Mouse (Mus musculus) midbrain, embryonic 11.5 days (tissue): ENCODE results near the gene Sufu. TPM values are rescaled to one million over a fixed set of nuclear protein-coding genes. Genes with fewer than 3 reads are reported as not detected.
A peak's percentile ranks its signal among the peaks of the same experiment; 100 is the strongest.

Experiments used
- ATAC-seq: fragments of 200-750 bp; cut with Nextera tagmentation; 2 replicates; pipeline ENCODE4 v1.8.0; 2017; ENCODE audit warnings: moderate TSS enrichment, moderate library complexity; ENCODE audit not compliant: low FRiP score
- DNase-seq: peaks from one replicate; pipeline ENCODE4 v3.0.0; 2015; ENCODE audit warnings: low spot score; ENCODE audit errors: missing footprints
- H3K27ac ChIP-seq: fragments of 300-500 bp; sonication (generic); 2 replicates; pipeline ENCODE4 v1.5.1; 2014; ENCODE audit warnings: low read depth, low read length
- H3K27me3 ChIP-seq: fragments of 300-500 bp; sonication (generic); 2 replicates; pipeline ENCODE4 v1.6.1; 2014; ENCODE audit warnings: mild to moderate bottlenecking, low read length, moderate library complexity, mixed read lengths; ENCODE audit not compliant: control insufficient read depth, insufficient read depth
- H3K36me3 ChIP-seq: fragments of 300-500 bp; sonication (generic); 2 replicates; pipeline ENCODE4 v1.6.1; 2014; ENCODE audit warnings: mild to moderate bottlenecking, low read length, moderate library complexity, mixed read lengths; ENCODE audit not compliant: control insufficient read depth, insufficient read depth
- H3K4me1 ChIP-seq: fragments of 300-500 bp; sonication (generic); 2 replicates; pipeline ENCODE4 v1.6.1; 2014; ENCODE audit warnings: low read length; ENCODE audit not compliant: control insufficient read depth, insufficient read depth
- H3K4me2 ChIP-seq: fragments of 300-500 bp; sonication (generic); 2 replicates; pipeline ENCODE4 v1.6.1; 2014; ENCODE audit warnings: mild to moderate bottlenecking, moderate library complexity
- H3K4me3 ChIP-seq: fragments of 300-500 bp; sonication (generic); 2 replicates; pipeline ENCODE4 v1.5.1; 2014; ENCODE audit warnings: low read depth, low read length
- H3K9ac ChIP-seq: fragments of 300-500 bp; sonication (generic); 2 replicates; pipeline ENCODE4 v1.6.1; 2014; ENCODE audit warnings: low read length
- H3K9me3 ChIP-seq: fragments of 300-500 bp; sonication (generic); 2 replicates; pipeline ENCODE4 v1.6.1; 2016; ENCODE audit warnings: low read length; ENCODE audit not compliant: control insufficient read depth
- WGBS: fragments of 180-500 bp; shearing (Covaris S2); extraction: QIAGEN DNeasy Blood & Tissue Kit; methylation state at CpG from one replicate; pipeline ENCODE4 v1.1.7; 2014; 5-methylcytosine and 5-hydroxymethylcytosine counted together
- polyA plus RNA-seq: library from polyadenylated mRNA; unstranded; fragments of >200 nt; fragmentation: Nextera tagmentation; extraction: Ambion mirVana; gene quantifications from 2 replicates; pipeline ENCODE4 v1.2.1, GENCODE M21; 2014

Sufu gene
- polyA plus RNA-seq, 1 experiment from 2014 or later, result 38.7 TPM

DNA sequence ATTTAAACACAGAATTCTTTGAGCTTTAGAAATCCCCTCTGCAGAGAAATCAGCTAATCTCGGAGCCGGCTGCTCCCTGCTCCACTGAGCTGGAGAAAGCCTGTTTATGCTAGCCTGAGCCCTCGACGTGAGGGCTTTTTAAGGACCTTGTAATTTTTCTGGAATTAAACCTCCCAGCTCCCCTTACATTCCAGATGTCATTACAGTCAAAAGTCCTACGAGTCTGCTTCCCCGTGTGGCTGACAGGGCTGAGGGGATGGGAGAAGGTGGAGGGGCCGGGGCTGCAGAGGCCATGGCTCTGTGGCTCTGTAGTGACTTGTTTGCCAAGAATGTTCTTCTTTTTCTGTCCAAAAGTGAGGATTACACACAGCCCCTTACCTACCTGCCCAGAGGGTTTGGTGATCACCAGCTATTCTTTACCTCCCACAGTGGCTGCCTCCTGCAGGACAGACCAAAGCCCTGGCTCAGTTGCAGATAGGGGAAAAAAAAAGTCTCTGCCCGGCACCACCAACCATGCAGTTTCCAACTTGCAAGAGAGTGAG is 133.8 kb downstream of the Sufu start:
- Histone ChIP-seq H3K9ac (peak overlapping the region; percentile 63), H3K27ac (peak overlapping the region; percentile 96), H3K9me3 (no peaks in the 10 kb centered on the region), H3K4me1 (peaks cover 89% of the 10 kb centered on the region), H3K4me2 (peak overlapping the region; percentile 52), H3K27me3 (no peaks in the 10 kb centered on the region), H3K36me3 (no peaks in the 10 kb centered on the region), H3K4me3 (no peak overlapping the region)
- DNase-seq (peak; percentile 93), ATAC-seq (no peak)
- WGBS, result 3% methylated on average over 8 of the region's 8 CpGs

GRCm38 (mm10) chr19:46531071-46532030 is 134.7 kb downstream of the Sufu start:
- WGBS, result 3% methylated on average over 16 of the region's 16 CpGs
- peak overlapping the region; percentile 63 for H3K9ac ChIP-seq
- H3K27me3 ChIP-seq, result no peaks in the 10 kb centered on the region
- H3K4me3 ChIP-seq, result no peak overlapping the region
- H3K36me3 ChIP-seq, result no peaks in the 10 kb centered on the region
- H3K4me2 ChIP-seq, result peak overlapping the region; percentile 26
- peaks cover 81% of the 10 kb centered on the region for H3K4me1 ChIP-seq
- no peak for ATAC-seq
- H3K27ac ChIP-seq, result peak overlapping the region; percentile 96
- no peaks in the 10 kb centered on the region for H3K9me3 ChIP-seq
- DNase-seq, result peak; percentile 93

DNA sequence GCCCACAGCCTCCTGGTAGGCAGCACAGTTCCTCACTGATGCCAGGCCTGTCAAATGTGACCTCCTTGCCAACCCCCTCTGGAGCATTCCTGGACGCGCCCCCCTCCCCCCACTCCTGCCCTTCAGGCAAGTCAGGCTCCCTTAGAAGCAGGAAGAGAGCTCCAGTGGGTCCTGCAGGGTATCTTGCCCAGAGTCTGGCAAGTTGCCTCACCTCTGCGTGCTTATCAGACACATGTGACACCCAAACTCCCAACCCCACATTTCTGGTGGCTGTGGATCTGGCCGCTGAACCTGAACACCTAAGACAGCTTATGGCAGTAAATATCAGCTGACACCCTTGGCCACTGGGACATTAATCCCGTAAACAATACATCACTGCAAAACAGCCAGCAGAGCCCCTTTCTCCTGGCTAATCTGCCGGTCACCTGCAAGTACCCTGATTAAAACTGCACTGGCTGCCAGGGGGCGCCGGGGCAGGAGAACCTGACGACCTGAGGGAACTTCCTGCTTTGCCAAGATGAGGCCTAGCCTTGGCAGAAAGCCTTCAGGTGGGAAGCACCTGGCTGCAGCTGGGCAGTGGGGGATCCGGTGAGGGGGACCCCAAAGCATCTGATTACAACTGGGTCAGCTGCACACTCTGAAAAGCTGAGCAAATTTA is 135.5 kb downstream of the Sufu start:
- 8% methylated on average over 10 of the region's 10 CpGs for WGBS
- ATAC-seq (no peak), DNase-seq (no peak)
- no peaks in the 10 kb centered on the region for H3K36me3 ChIP-seq
- H3K27ac ChIP-seq, result peak overlapping the region; percentile 25; the same call in 1 of the 2 replicates
- no peak overlapping the region for H3K4me2 ChIP-seq
- peaks cover 75% of the 10 kb centered on the region for H3K4me1 ChIP-seq
- H3K27me3 ChIP-seq, result no peaks in the 10 kb centered on the region
- 0 out of 2 replicates have a peak overlapping the region, but pooled peaks have one; percentile 39 for H3K9ac ChIP-seq
- no peak overlapping the region for H3K4me3 ChIP-seq
- H3K9me3 ChIP-seq, result no peaks in the 10 kb centered on the region

GRCm38 (mm10) chr19:46533066-46533465 is 136.4 kb downstream of the Sufu start:
- Histone ChIP-seq H3K9ac (peak overlapping the region; percentile 39; the same call in 1 of the 2 replicates), H3K27me3 (no peaks in the 10 kb centered on the region), H3K36me3 (no peaks in the 10 kb centered on the region), H3K27ac (peak overlapping the region; percentile 41), H3K4me2 (no peak overlapping the region), H3K9me3 (no peaks in the 10 kb centered on the region), H3K4me1 (peaks cover 67% of the 10 kb centered on the region), H3K4me3 (no peak overlapping the region)
- ATAC-seq (no peak), DNase-seq (no peak)
- WGBS, result 28% methylated on average over 4 of the region's 4 CpGs

GRCm38 (mm10) chr19:46533525-46533924 is 136.8 kb downstream of the Sufu start:
- Histone ChIP-seq H3K4me2 (no peak overlapping the region), H3K9ac (no peak overlapping the region), H3K9me3 (no peaks in the 10 kb centered on the region), H3K4me1 (peaks cover 62% of the 10 kb centered on the region), H3K27ac (0 out of 2 replicates have a peak overlapping the region, but pooled peaks have one; percentile 46), H3K27me3 (no peaks in the 10 kb centered on the region), H3K36me3 (no peaks in the 10 kb centered on the region), H3K4me3 (no peak overlapping the region)
- DNase-seq, result peak; percentile 85
- 57% methylated on average over 5 of the region's 5 CpGs for WGBS
- no peak for ATAC-seq

GRCm38 (mm10) chr19:46534542-46535098 is 137.9 kb downstream of the Sufu start:
- H3K27ac ChIP-seq, result no peak overlapping the region
- no peak for ATAC-seq
- peaks cover 51% of the 10 kb centered on the region for H3K4me1 ChIP-seq
- H3K9ac ChIP-seq, result no peak overlapping the region
- H3K4me2 ChIP-seq, result no peak overlapping the region
- no peak overlapping the region for H3K4me3 ChIP-seq
- H3K9me3 ChIP-seq, result no peaks in the 10 kb centered on the region
- H3K27me3 ChIP-seq, result no peaks in the 10 kb centered on the region
- WGBS, result 44% methylated on average over 6 of the region's 6 CpGs
- H3K36me3 ChIP-seq, result no peaks in the 10 kb centered on the region
- peak; percentile 51 for DNase-seq

DNA sequence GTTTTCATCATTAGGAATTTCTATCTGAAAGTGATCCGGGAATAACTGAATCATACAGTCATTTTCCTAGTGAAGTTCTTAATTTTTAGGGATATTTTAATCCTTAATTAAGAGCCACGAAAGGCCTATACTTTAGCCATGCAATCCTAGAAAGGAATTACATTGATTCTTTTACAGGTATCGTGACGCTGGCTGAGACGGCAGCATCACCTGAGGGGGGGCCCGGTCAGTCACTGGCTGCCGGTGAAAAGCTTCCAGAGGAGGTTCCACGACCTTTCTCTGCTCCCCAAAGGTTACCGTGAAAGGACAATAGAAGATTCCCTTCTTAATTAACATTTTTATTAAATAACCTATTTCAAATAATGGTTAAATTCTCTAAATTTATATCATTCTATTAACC is 140.7 kb downstream of the Sufu start:
- Histone ChIP-seq H3K4me2 (no peak overlapping the region), H3K36me3 (peaks cover 15% of the 10 kb centered on the region), H3K4me1 (peaks cover 24% of the 10 kb centered on the region), H3K27me3 (no peaks in the 10 kb centered on the region), H3K9ac (no peak overlapping the region), H3K4me3 (no peak overlapping the region), H3K9me3 (no peaks in the 10 kb centered on the region), H3K27ac (no peak overlapping the region)
- WGBS, result 94% methylated on average over 9 of the region's 9 CpGs
- DNase-seq, result no peak
- ATAC-seq, result no peak

DNA sequence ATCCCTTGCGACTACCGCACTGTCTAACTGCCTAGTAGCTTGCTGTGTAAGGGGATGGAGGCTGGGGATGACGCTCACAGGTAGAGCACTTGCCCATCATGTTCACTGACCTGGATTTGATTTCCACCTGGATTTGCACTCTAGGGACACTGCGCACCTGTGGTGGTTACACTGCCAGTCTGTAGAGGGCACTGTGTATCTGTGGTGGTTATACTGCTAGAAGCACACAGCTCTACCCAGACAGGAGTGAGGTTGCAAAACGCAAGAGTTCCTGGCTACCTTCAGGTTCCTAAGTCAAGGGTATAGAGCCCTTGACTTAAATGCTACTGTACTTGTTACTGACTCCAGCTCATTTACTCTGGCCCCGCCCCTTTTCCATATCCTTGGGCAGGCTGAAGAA is 141.5 kb downstream of the Sufu start:
- Histone ChIP-seq H3K4me3 (no peak overlapping the region), H3K9me3 (no peaks in the 10 kb centered on the region), H3K4me2 (no peak overlapping the region), H3K9ac (no peak overlapping the region), H3K27me3 (no peaks in the 10 kb centered on the region), H3K27ac (no peak overlapping the region), H3K4me1 (peaks cover 15% of the 10 kb centered on the region), H3K36me3 (peaks cover 15% of the 10 kb centered on the region)
- whole genome bisulfite sequencing, result 91% methylated on average over 6 of the region's 6 CpGs
- ATAC-seq (no peak), DNase-seq (no peak)
